Mouse (Mus musculus) T-cell, adult 2 months (primary cell): ENCODE data around the gene BC030867.

Experiments used
- DNase-seq: peaks from one replicate; pipeline ENCODE4 v3.0.0; 2022; ENCODE audit warnings: low spot score

The BC030867 gene

GRCm38 (mm10) chr11:102248630-102249230 lies at the start of gene BC030867:
BC030867 (plus strand) TSS chr11:102248882.
- peak; percentile 90 for DNase-seq

GRCm38 (mm10) chr11:102199856-102200255 lies 48.8 kb upstream of the BC030867 start:
- no peak for DNase-seq

GRCm38 (mm10) chr11:102201408-102201821 lies 47.3 kb upstream of the BC030867 start:
- DNase-seq, result no peak

GRCm38 (mm10) chr11:102206481-102206880 lies 42.2 kb upstream of the BC030867 start:
- DNase-seq, result no peak

- DNase-seq, result no peak
Measured at GRCm38 (mm10) chr11:102207825-102208777, 40.6 kb upstream of the BC030867 start.

- DNase-seq, result no peak
Measured at GRCm38 (mm10) chr11:102208846-102209245, 39.8 kb upstream of the BC030867 start.

GRCm38 (mm10) chr11:102209742-102210141 lies 38.9 kb upstream of the BC030867 start:
- DNase-seq, result peak; percentile 22

GRCm38 (mm10) chr11:102210185-102210584 lies 38.5 kb upstream of the BC030867 start:
- no peak for DNase-seq

GRCm38 (mm10) chr11:102211011-102211410 lies 37.7 kb upstream of the BC030867 start:
- no peak for DNase-seq

- no peak for DNase-seq
Measured at GRCm38 (mm10) chr11:102211936-102212341, 36.7 kb upstream of the BC030867 start.

- DNase-seq, result no peak
Measured at GRCm38 (mm10) chr11:102214430-102215156, 34.1 kb upstream of the BC030867 start.

GRCm38 (mm10) chr11:102215511-102215910 lies 33.2 kb upstream of the BC030867 start:
- DNase-seq, result no peak

GRCm38 (mm10) chr11:102216056-102216885 lies 32.4 kb upstream of the BC030867 start:
- no peak for DNase-seq

- no peak for DNase-seq
Measured at GRCm38 (mm10) chr11:102216886-102217240, 31.8 kb upstream of the BC030867 start.

- DNase-seq, result no peak
Measured at GRCm38 (mm10) chr11:102217396-102217795, 31.3 kb upstream of the BC030867 start.

GRCm38 (mm10) chr11:102217876-102218430 lies 30.7 kb upstream of the BC030867 start:
- DNase-seq, result no peak

GRCm38 (mm10) chr11:102218783-102219182 lies 29.9 kb upstream of the BC030867 start:
- DNase-seq, result peak; percentile 86

- no peak for DNase-seq
Measured at GRCm38 (mm10) chr11:102219247-102219993, 29.3 kb upstream of the BC030867 start.

- DNase-seq, result no peak
Measured at GRCm38 (mm10) chr11:102219994-102220346, 28.7 kb upstream of the BC030867 start.

- no peak for DNase-seq
Measured at GRCm38 (mm10) chr11:102220451-102220850, 28.2 kb upstream of the BC030867 start.
